Mouse (Mus musculus): ENCODE measurements around the gene Rnf114.

- no peak for TF ChIP-seq CTCF (IDR thresholded peaks at IDR 0.05; ENCODE audit: low read depth)
- no peak for TF ChIP-seq EP300 (IDR thresholded peaks at IDR 0.05; ENCODE audit: low read depth)
Observed at GRCm38 (mm10) chr2:167546447-167547195, 54.2 kb downstream of the Rnf114 start.
